Mouse (Mus musculus): ENCODE measurements around the gene Kif12. TPM values are rescaled to one million over a fixed set of nuclear protein-coding genes. Genes with fewer than 3 reads are reported as not detected.
A peak's percentile ranks its signal among the peaks of the same experiment; 100 is the strongest.

Kif12 gene
- total RNA-seq (2021): not detected
- long read RNA-seq, experiment 1: 0 reads
- long read RNA-seq, experiment 2: 0 reads

GRCm38 (mm10) chr4:63171969-63172685 is at the start of gene Kif12:
Kif12 (minus strand) TSS chr4:63172131.
- DNase-seq: no peak

- DNase-seq: peak in 1 of 2 experiments; percentile 50
These were observed 49.4 kb upstream of the Kif12 start for GRCm38 (mm10) chr4:63221096-63221958.

- DNase-seq: no peak
These were observed 47.7 kb upstream of the Kif12 start for GRCm38 (mm10) chr4:63219635-63220034.

GRCm38 (mm10) chr4:63219059-63219458 is 47.1 kb upstream of the Kif12 start:
- DNase-seq: no peak

- DNase-seq: no peak
These were observed 45.6 kb upstream of the Kif12 start for GRCm38 (mm10) chr4:63217513-63217912.

- no peak for DNase-seq
These were observed 44.6 kb upstream of the Kif12 start for GRCm38 (mm10) chr4:63216566-63216965.

GRCm38 (mm10) chr4:63215993-63216531 is 44.1 kb upstream of the Kif12 start:
- peak; percentile 48 to 67 for DNase-seq

- DNase-seq: peak; percentile 86 to 91
These were observed 43.5 kb upstream of the Kif12 start for GRCm38 (mm10) chr4:63215185-63215992.

GRCm38 (mm10) chr4:63213907-63214621 is 42.1 kb upstream of the Kif12 start, which contains the start of gene Col27a1:
Col27a1 (plus strand) TSS chr4:63214004.
- DNase-seq: peak in 1 of 2 experiments; percentile 35

GRCm38 (mm10) chr4:63205583-63205982 is 33.7 kb upstream of the Kif12 start:
- no peak for DNase-seq

- no peak for DNase-seq
These were observed 31.9 kb upstream of the Kif12 start for GRCm38 (mm10) chr4:63203874-63204273.

- peak; percentile 24 to 52 for DNase-seq
These were observed 27.4 kb upstream of the Kif12 start for GRCm38 (mm10) chr4:63199366-63199765.

GRCm38 (mm10) chr4:63194366-63194765 is 22.4 kb upstream of the Kif12 start:
- DNase-seq: no peak

- DNase-seq: no peak
These were observed 19.7 kb upstream of the Kif12 start for GRCm38 (mm10) chr4:63191641-63192040.

GRCm38 (mm10) chr4:63186281-63186870 is 14.4 kb upstream of the Kif12 start:
- DNase-seq: no peak

GRCm38 (mm10) chr4:63181556-63181955 is 9.6 kb upstream of the Kif12 start:
- peak; percentile 66 to 75 for DNase-seq

- no peak for DNase-seq
These were observed 809 bp downstream of the Kif12 start for GRCm38 (mm10) chr4:63171122-63171521.

- DNase-seq: no peak
These were observed 1.9 kb downstream of the Kif12 start for GRCm38 (mm10) chr4:63170061-63170460.

GRCm38 (mm10) chr4:63166323-63166722 is 5.6 kb downstream of the Kif12 start:
- no peak for DNase-seq

GRCm38 (mm10) chr4:63165636-63166035 is 6.3 kb downstream of the Kif12 start:
- DNase-seq: no peak
